Mouse (Mus musculus) neural tube, embryonic 11.5 days (tissue): ENCODE data around the gene Gm20388. TPM values are rescaled to one million over a fixed set of nuclear protein-coding genes. Genes with fewer than 3 reads are reported as not detected.

Experiments used
- ATAC-seq: fragments of 200-750 bp; cut with Nextera tagmentation; 2 replicates; pipeline ENCODE4 v1.8.0; 2017; ENCODE audit warnings: moderate number of reproducible peaks, mild to moderate bottlenecking, moderate TSS enrichment, moderate library complexity; ENCODE audit not compliant: insufficient read depth, low FRiP score, low TSS enrichment
- DNase-seq: peaks from one replicate; pipeline ENCODE4 v3.0.0-alpha.2; 2015; ENCODE audit warnings: low spot score
- H3K27ac ChIP-seq: fragments of 300-500 bp; sonication (generic); 2 replicates; pipeline ENCODE4 v1.5.1; 2014; ENCODE audit warnings: low read depth, mild to moderate bottlenecking, low read length
- H3K27me3 ChIP-seq: fragments of 300-500 bp; sonication (generic); 2 replicates; pipeline ENCODE4 v1.6.1; 2014; ENCODE audit warnings: mild to moderate bottlenecking, low read length, mixed read lengths; ENCODE audit not compliant: control insufficient read depth, insufficient read depth
- H3K36me3 ChIP-seq: fragments of 300-500 bp; sonication (generic); 2 replicates; pipeline ENCODE4 v1.6.1; 2014; ENCODE audit warnings: mild to moderate bottlenecking, low read length, moderate library complexity, mixed read lengths; ENCODE audit not compliant: control insufficient read depth, insufficient read depth
- H3K4me1 ChIP-seq: fragments of 300-500 bp; sonication (generic); 2 replicates; pipeline ENCODE4 v1.6.1; 2014; ENCODE audit warnings: low read length, mixed read lengths; ENCODE audit not compliant: control insufficient read depth, insufficient read depth
- H3K4me2 ChIP-seq: fragments of 300-500 bp; sonication (generic); 2 replicates; pipeline ENCODE4 v1.6.1; 2014; ENCODE audit warnings: low read depth, mild to moderate bottlenecking, moderate library complexity
- H3K4me3 ChIP-seq: fragments of 300-500 bp; sonication (generic); 2 replicates; pipeline ENCODE4 v1.5.1; 2014; ENCODE audit warnings: low read depth, low read length
- H3K9ac ChIP-seq: fragments of 300-500 bp; sonication (generic); 2 replicates; pipeline ENCODE4 v1.6.1; 2014; ENCODE audit warnings: mild to moderate bottlenecking, low read length
- H3K9me3 ChIP-seq: fragments of 300-500 bp; sonication (generic); 2 replicates; pipeline ENCODE4 v1.6.1; 2016; ENCODE audit warnings: low read length; ENCODE audit not compliant: control insufficient read depth
- WGBS: fragments of 180-500 bp; shearing (Covaris S2); extraction: QIAGEN DNeasy Blood & Tissue Kit; methylation state at CpG from one replicate; pipeline ENCODE4 v1.1.7; 2014; 5-methylcytosine and 5-hydroxymethylcytosine counted together
- polyA plus RNA-seq: library from polyadenylated mRNA; unstranded; fragments of >200 nt; fragmentation: Nextera tagmentation; extraction: Ambion mirVana; gene quantifications from 2 replicates; pipeline ENCODE4 v1.2.1, GENCODE M21; 2014

Gene Gm20388
- polyA plus RNA-seq, 1 experiment from 2014 or later, result not detected

DNA sequence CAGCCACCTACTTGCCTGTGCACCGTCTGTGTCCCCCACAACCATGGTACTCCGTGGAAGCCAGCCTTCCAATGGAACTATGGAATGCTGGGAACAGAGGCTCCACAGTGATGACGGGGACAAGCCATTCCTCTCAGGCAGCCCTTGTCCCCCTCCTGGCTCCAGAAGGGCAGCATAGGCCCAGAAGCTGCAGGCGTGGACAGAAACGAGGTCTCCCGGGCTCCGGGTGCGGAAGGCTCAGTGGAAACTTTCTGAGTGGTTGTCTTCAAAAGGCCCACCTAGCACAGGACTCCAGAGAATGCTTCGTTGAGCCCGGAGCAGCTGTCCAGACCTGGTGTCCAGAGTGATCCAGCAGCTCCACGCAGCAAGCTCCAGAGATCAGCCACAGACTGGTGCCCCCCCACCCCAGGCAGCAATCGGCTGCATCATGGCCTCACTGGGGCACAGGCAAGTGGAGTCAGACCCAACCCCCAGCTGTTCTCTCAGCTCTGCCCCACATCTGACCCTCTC is 1633.7 kb downstream of the Gm20388 start, which contains the start of gene 1700018B08Rik:
Gene 1700018B08Rik (minus strand): TSS at position 45 of the 510 bp plus-strand sequence.
- Histone ChIP-seq H3K36me3 (no peaks in the 10 kb centered on the region), H3K4me3 (no peak within 1 kb of the TSS), H3K4me1 (no peaks in the 10 kb centered on the region), H3K9ac (no peak within 1 kb of the TSS), H3K27me3 (no peaks in the 10 kb centered on the region), H3K4me2 (no peak within 1 kb of the TSS), H3K9me3 (no peaks in the 10 kb centered on the region), H3K27ac (no peak within 1 kb of the TSS)
- 91% methylated on average over 12 of the region's 12 CpGs for WGBS
- ATAC-seq (no peak), DNase-seq (no peak)

DNA sequence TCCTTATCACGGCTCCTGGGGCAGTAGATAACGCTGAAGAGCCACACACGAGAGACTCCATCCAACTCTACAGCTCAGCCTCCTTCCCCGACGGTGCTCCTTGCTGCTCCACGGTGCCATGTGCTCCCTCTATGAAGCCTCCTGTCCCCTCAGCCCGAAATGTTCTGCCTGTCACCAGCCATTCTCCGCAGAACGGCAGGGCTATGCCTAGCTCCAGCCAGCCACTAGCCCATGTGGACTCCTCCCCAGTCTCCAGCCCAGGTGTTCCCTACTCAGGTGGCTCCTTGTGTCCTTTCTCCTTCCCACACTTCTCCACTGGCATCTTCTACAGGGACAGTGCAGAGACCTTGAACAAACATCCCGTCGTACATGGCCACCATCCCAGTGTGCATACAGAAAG is 1634.3 kb downstream of the Gm20388 start:
- DNase-seq (no peak), ATAC-seq (no peak)
- Histone ChIP-seq H3K4me3 (no peak overlapping the region), H3K27ac (no peak overlapping the region), H3K36me3 (no peaks in the 10 kb centered on the region), H3K9me3 (no peaks in the 10 kb centered on the region), H3K27me3 (no peaks in the 10 kb centered on the region), H3K9ac (no peak overlapping the region), H3K4me1 (no peaks in the 10 kb centered on the region), H3K4me2 (no peak overlapping the region)
- WGBS, result 79% methylated on average over 11 of the region's 11 CpGs

DNA sequence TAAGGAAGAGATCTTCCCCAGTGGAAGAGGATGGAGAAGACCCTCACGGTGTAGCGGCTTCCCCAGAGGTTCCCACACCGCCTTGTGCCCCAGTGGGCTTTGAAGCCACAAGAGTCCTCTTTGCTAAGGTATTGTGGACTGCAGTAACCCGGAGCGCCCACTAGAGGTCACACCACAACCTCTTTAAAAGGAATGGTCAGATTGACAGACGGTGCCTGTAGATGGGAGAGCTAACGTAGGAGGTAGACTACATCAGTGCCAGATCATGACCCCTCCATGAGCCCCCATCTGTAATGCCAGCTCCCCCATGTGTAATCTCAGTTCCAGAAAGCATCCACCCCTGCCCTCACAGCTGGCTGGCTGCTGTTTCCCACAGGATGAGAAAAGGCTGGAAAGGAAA is 1636.5 kb downstream of the Gm20388 start:
- 9% methylated on average over 7 of the region's 7 CpGs for WGBS
- no peaks in the 10 kb centered on the region for H3K9me3 ChIP-seq
- H3K36me3 ChIP-seq, result no peaks in the 10 kb centered on the region
- DNase-seq (peak; percentile 79), ATAC-seq (no peak)
- no peaks in the 10 kb centered on the region for H3K27me3 ChIP-seq
- no peak overlapping the region for H3K9ac ChIP-seq
- no peak overlapping the region for H3K4me2 ChIP-seq
- no peak overlapping the region for H3K4me3 ChIP-seq
- no peak overlapping the region for H3K27ac ChIP-seq
- no peaks in the 10 kb centered on the region for H3K4me1 ChIP-seq

DNA sequence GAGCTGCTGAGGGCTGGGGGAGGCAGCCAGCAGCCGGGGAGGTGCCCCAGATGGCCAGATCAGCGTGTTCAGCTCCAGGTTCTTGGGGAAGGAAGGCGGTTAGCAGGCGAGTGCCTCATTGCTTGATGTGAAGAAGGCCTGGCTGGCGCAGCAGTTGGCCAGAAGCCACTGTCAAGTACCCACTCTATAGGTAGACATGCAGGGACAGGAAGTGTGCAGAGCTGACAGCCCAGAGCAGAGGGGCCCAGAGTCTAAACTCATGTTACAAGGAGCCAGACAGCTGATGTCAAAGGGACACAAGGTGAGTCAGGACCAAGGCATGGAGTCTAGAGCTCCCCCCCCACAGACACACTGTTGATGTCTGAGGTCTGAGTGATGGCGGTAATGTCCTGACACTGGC is 1639.4 kb downstream of the Gm20388 start:
- Histone ChIP-seq H3K4me1 (no peaks in the 10 kb centered on the region), H3K9ac (no peak overlapping the region), H3K36me3 (peaks cover 5% of the 10 kb centered on the region; the same call in 1 of the 2 replicates), H3K4me2 (no peak overlapping the region), H3K9me3 (no peaks in the 10 kb centered on the region), H3K27me3 (no peaks in the 10 kb centered on the region), H3K4me3 (no peak overlapping the region), H3K27ac (no peak overlapping the region)
- 88% methylated on average over 6 of the region's 6 CpGs for WGBS
- DNase-seq (no peak), ATAC-seq (no peak)

DNA sequence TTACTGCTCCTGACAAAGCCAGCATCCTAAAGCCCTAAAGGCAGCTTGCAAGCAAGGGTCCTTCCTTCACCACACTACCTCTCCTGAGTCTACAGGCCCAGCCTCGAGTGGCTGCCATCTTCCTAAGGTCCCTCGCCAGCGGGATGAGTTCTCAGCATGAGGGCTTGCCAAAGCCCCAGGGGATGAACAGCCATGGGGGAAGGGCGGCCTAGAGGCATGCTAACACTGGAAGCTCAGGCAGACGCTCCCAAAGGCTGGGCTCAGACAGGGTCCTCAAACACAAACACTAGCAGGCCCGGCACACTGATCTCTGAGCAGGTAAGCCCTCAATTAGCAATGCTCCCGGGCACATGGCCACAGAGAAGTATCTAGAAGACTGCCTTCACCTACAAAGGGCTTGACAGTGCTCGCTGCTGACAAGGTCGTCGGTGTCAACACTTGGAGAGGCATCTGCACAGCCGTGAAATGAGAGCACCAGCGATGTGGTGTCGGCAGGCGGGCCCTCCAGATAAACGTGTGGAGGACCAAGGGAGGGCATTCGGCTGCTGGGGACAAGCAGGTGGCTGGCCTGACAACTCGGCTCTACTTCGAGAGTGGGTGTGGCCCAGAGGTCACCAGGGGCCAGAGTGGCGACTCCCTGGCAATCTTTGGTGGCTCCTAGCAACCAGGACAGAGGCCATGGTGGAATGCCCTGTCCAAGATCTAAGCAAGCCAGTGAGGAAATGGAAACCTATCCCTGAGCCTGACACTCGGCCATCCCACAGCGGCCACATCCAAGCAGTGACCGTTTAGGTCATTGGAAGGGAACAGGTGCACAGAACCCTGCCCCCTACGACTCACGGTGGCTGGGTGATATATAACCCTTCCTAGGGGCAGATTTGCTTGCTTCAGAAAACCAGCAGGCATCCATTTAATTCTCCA is 1640.7 kb downstream of the Gm20388 start:
- H3K9me3 ChIP-seq, result no peaks in the 10 kb centered on the region
- DNase-seq (no peak), ATAC-seq (no peak)
- no peak overlapping the region for H3K27ac ChIP-seq
- H3K4me3 ChIP-seq, result no peak overlapping the region
- peaks cover 5% of the 10 kb centered on the region; the same call in 1 of the 2 replicates for H3K36me3 ChIP-seq
- H3K27me3 ChIP-seq, result no peaks in the 10 kb centered on the region
- H3K4me2 ChIP-seq, result no peak overlapping the region
- no peaks in the 10 kb centered on the region for H3K4me1 ChIP-seq
- H3K9ac ChIP-seq, result no peak overlapping the region
- WGBS, result 72% methylated on average over 24 of the region's 24 CpGs

DNA sequence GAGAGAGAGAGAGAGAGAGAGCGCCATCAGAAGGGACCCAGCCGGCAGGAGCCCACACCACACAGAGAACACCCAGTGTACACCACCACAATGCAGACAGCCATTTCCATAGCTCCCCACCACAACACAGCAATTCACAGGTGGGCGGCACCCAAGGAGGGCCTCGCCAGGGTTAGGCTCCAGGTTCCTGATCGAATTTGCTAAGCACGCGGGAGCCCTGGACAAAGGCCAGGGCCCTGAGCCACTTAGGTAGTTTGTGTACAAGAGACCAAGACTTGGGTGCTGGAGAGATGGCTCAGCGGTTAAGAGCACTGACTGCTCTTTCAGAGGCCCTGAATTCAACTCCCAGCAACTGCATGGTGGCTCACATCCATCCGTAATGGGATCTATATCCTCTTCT is 1641.9 kb downstream of the Gm20388 start:
- Histone ChIP-seq H3K27me3 (no peaks in the 10 kb centered on the region), H3K27ac (no peak overlapping the region), H3K4me1 (no peaks in the 10 kb centered on the region), H3K9ac (no peak overlapping the region), H3K4me2 (no peak overlapping the region), H3K36me3 (peaks cover 5% of the 10 kb centered on the region; the same call in 1 of the 2 replicates), H3K4me3 (no peak overlapping the region), H3K9me3 (no peaks in the 10 kb centered on the region)
- ATAC-seq, result no peak
- 90% methylated on average over 9 of the region's 9 CpGs for whole genome bisulfite sequencing
- DNase-seq, result no peak

DNA sequence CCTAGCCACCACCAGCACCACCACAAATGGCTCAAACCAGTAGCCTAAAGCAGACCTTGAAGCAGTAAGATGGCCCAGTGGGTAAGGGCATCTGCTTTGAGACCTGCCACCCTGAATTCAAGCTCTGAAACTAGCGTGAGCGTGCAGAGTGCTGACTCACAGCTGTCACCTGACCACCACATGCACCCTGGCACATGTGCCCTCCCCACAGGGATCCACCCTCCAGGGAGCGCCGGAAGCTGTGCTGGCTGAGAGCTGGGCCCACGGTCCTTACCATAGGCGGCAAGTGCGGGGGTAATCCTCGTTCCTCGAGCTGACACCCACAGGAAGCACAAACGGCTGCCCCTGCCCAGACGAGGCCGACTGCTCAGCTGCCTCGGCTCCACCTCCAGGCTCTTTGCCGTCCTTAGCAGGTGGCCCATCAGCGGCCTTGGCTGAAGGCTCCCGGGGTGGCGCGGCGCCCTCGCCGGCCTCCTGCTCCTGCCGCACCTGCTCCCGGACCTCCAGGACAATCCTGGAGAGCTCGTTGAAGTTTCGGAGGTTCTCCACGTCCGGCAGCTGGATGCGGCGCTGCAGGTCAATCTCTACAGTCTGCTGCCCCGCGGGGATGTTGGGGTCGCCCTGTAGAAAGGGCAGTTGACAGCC is 1643.3 kb downstream of the Gm20388 start:
- Histone ChIP-seq H3K9me3 (no peaks in the 10 kb centered on the region), H3K27me3 (no peaks in the 10 kb centered on the region), H3K9ac (no peak overlapping the region), H3K4me2 (no peak overlapping the region), H3K4me1 (no peaks in the 10 kb centered on the region), H3K36me3 (peaks cover 5% of the 10 kb centered on the region; the same call in 1 of the 2 replicates), H3K4me3 (no peak overlapping the region), H3K27ac (no peak overlapping the region)
- ATAC-seq (no peak), DNase-seq (no peak)
- WGBS, result 93% methylated on average over 32 of the region's 32 CpGs

DNA sequence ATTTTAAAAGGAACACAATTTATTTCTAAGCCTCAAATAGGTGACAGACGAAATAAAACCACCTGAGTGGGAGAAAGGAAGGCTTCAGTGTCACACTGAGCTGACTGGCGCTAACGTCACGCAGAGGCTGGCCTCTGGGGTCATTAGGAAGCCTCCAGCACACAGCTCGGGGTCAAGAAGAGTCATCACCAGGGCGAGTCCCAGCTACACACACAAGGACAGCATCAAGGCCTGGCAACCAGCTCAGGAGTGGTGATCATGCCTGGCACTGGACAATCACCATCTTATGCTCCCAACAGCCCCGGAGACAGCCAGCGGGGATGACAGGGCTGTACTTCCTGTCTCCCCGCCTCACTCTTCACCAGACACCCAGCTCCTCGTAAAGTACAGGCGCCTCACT is 1647.1 kb downstream of the Gm20388 start:
- DNase-seq, result no peak
- Histone ChIP-seq H3K4me1 (0 out of 2 replicates have a peak, but pooled peaks cover under 1% of the 10 kb centered on the region), H3K4me2 (no peak overlapping the region), H3K9me3 (no peaks in the 10 kb centered on the region), H3K27ac (no peak overlapping the region), H3K4me3 (no peak overlapping the region), H3K36me3 (peaks cover 5% of the 10 kb centered on the region; the same call in 1 of the 2 replicates), H3K9ac (no peak overlapping the region), H3K27me3 (no peaks in the 10 kb centered on the region)
- 86% methylated on average over 11 of the region's 11 CpGs for WGBS
- no peak for ATAC-seq
